Mouse (Mus musculus) inflammation-experienced regulatory T-cells, adult 6 months (primary cell): Measurements from ENCODE around the gene Tmem178b. TPM values are rescaled to one million over a fixed set of nuclear protein-coding genes. Genes with fewer than 3 reads are reported as not detected.

Experiments
- ATAC-seq: one replicate; pipeline ENCODE4 v1.8.0; 2017
- polyA plus RNA-seq, 3 experiments: library from polyadenylated mRNA; unstranded; fragments of 100-300 nt; shearing (Covaris generic); gene quantifications; one replicate each; pipeline ENCODE4 v1.2.1; 2017

The Tmem178b gene
- not detected for polyA plus RNA-seq

GRCm38 (mm10) chr6:39872901-39873591 is at the start of gene Tmem178b:
TSS of gene Tmem178b (plus strand) at chr6:39873271.
- no peak for ATAC-seq

DNA sequence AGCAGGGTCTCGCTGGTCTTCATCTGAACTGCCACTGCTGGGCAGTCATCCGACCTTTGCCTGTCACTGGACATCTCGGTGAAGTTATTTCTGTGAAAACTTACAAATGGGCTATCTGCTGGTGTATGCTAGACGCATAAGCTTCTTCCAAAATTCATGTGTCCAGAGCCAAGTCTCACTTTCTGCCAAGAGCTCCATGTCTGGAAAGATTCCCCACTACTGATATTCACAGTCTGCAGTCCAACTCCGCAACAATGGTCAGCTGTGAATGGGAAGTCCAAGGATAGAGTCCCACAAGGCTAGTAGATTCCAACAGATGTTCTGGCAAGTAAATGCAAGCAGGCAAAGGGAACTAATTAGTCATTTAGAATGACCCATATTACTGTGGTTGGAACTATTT is 44.3 kb upstream of the Tmem178b start:
- no peak for ATAC-seq

DNA sequence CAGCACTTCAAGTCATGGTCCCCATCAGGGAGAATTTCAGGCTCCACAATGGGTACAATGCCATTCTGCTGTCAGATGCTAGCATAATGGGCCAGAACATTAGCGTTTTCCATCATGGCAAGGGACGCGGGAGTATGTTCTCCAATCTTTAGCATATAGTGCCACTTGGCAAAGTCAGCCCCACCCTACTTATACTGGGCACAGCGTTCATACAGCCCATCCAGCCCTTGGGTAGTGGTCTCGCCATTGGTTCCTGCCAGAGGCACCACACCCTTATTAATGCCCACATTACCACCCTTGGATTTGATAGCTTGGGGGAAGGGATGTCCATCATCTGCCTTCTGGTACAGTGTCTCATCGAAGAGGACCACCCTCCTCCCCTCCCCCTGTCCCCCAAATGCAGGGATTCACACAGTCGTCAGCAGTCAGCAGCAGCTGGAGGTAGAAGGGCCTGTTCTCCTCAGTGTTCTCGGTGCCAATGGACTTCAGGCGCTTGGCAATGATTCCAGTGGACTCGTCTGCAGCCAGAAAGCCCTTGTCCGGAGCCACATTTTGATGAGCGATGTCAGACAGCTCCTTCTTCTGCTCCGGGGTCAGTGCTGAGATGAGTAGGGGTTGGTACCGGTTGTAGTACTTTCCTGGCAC is 29.3 kb upstream of the Tmem178b start:
- ATAC-seq = no peak

DNA sequence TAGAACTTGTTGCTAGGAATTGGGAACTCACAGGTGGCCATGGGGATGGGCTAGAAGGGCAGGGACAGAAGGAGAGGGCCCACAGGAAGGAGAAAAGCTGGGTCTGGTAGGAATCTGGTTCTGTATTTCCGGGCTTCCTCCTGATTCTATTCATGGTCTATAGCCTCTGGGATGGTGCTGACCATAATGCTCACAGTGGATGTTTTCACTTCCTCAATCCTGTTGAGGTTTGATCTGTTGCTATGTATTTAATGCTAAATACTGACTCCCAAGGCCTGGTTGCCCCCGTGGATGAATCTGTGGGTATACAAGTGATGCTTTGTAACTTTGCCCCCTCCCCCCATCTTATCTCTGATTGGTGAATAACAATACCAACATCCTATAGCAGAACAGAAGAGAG is 25.5 kb upstream of the Tmem178b start:
- ATAC-seq = no peak

GRCm38 (mm10) chr6:39848766-39849165 is 24.3 kb upstream of the Tmem178b start:
- ATAC-seq = no peak

DNA sequence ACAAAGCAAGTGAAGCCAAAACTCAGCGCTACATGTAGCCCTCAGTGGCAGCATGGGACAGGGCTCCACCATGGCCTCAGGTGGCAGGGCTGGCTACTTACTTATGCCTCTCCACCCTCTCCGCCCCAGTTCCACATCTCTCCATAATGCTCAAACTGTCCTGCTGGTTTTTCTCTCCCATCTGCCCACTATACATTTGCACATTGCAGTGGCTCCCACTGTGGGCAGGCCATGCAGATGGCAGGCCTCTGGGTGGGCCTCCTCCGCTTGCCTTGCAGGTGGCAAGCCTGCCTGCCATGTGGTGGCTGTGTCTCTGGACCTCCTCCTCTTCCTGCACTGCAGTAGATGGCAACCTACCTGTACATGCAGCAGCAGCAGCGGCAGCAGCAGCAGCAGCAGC is 23.4 kb upstream of the Tmem178b start:
- no peak for ATAC-seq

DNA sequence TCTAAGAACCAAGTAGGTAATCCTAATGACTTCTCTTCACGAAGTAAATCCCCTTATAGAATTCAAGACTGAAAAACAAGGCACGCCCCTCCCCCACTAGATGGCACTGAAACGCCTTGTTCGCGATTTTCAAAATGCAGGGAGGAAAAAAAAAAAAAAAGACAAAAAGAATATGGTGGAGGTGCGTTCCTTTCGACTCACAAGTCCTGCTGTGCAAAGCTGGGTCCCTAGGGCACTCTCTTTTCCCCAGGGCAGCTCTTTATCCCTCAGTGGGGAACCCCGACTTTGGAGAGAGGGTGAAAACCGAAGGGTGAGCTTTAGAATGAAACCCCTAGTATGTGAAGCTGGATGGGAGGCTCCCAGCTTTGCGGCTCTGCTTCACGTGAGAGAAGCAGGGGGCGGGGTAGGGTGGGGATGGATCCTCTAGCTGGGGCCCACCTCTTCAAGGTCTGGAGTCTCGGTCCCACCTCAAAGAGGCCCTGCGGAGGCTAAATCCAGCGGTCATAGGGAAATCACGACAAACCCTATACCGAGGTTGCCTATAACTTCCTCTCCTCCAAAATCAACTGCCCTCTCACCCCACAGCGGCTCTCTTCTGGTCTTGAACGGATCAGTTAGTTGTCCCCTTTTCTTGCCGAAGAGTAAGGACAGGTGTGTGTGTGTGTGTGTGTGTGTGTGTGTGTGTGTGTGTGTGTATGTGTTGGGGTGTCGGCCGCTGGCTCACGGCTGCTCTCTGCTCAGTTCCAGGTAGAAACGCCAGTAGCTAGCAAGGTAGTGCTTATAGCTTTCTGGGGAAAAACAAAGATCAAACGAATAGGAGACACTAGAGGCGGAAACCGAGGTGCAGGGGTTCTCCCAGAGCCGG is 2.6 kb upstream of the Tmem178b start:
- ATAC-seq = peak; percentile 52

DNA sequence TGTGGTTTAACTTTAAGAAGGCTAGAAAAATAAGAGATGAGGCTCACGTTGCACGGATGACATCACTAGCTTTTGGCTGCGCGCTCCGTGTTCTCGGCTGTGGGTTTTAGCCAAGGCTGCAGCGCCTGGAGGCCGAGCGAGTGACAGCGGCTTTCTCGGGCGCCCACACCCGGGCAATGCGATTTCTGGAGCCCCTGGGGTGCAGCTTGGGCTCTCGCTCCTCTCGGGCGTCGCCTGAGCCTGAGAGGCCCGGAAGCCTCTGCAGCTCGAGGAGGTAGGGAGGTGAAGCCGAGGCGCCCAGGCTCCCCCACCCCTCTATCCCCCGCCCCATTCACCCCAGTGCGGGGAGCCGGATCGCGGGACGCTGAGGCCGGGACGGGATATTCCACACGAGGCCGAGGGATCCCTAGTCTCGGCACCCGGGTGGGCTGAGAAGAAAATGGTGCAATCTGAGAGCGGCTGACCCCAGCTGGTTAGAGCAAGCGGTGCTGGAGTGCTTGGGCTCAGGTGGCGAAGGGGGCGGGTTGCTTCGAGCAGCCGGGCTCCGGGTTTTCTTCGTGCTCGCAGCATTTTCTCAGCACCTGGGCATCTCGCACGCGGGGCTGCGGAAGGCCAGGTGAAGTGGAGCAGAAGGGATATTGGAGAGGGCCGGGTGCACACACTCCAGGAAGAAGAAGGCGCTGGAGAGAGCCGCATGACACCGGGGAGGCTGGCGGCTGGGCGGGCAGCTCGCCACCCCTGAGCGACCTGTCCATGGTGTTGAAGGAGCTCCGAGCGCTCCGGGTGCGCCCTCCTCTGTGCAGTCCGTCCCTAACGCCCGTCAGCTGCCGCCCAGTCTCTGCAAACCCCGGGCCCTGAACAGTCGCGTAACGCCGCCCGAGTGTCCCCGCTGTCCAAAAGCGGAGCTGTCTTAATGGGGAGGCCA is 1.4 kb upstream of the Tmem178b start:
- ATAC-seq = no peak

DNA sequence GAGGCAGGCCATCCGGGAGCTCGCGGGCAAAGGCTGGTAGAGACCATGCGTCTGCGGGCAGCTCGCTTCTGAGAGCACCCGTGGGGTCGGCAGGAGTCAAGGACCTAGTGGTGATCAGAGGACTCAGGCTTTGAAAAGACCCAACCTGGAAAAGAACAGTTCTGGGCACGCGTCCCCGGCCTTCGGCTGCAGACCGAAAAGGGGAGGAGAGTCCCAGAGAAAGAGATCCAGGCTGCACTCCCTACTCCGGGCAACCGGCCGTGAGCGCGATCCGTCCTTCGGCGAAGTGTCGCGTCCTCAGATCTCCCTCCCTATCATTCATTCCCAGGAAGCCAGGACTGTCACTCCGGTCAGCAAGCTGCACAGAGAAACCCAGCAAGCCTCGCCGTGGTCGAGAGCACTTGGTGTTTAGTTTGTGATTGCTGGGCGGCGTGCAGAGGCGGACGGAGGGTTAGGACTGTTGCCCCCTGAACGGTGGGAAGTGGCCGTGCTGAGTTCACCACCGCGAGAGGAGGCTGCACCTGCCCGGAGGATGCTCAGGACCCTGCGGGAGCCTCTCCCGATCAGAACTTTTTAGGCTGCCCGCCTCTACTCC is 668 bp upstream of the Tmem178b start:
- ATAC-seq = no peak

DNA sequence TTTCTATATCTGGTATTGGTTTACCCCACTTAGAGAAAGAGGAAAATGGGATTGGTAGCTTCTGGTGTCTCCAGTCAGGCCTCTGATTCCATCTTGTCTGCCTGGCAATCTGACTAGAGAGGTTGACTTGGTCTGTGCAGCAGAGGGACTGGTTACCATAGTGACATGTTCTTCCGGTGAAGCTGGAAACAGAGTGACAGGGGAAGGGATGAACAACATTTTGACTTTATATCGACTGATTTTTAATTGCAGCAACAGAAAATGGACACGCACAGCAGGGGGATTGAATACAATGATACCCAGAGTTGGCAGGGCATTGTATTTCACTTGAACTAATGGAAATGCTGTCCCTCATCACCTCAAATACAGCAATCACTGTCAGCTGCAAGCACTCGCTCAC is 2.1 kb downstream of the Tmem178b start:
- no peak for ATAC-seq

GRCm38 (mm10) chr6:39876444-39876843 is 3.4 kb downstream of the Tmem178b start:
- no peak for ATAC-seq

- no peak for ATAC-seq
Observed at GRCm38 (mm10) chr6:39890811-39891210, 17.7 kb downstream of the Tmem178b start.

DNA sequence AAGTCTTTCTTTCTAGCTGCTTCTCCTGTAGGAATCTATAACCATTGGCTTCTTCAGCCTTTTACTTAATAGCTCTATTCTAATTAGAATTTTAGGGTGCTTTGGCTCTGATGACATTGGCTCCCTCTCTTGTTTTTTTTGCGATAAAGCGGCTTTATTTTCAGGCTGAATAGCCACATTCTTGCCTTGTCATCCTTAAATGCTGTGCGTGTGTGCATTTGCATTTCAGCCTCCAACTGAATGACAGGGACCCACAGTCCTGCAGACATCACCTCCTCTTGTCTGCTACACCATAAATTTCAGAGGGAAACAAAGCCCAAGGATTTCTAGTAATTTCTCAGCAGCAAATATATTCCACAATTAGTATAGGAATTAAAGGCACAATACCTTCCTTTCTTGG is 23.4 kb downstream of the Tmem178b start:
- no peak for ATAC-seq

DNA sequence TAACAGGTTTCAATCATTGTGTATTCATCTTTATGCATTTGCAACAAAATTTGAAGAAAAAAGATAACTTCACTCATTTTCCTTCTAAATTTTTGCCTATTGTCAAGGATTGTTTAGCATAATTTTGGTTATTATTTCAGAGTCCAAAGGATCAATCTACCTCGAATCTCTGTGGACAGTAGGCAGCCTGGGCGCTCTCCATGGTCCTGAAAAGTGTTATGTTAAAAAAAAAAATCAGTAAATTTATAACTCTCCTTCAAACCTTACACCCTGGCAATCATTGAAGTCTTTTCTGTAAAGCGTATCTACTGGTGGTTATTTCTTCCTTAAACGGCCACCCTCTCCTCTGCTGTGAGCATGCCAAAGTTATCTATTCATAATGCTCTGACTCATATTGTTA is 26.2 kb downstream of the Tmem178b start:
- no peak for ATAC-seq

DNA sequence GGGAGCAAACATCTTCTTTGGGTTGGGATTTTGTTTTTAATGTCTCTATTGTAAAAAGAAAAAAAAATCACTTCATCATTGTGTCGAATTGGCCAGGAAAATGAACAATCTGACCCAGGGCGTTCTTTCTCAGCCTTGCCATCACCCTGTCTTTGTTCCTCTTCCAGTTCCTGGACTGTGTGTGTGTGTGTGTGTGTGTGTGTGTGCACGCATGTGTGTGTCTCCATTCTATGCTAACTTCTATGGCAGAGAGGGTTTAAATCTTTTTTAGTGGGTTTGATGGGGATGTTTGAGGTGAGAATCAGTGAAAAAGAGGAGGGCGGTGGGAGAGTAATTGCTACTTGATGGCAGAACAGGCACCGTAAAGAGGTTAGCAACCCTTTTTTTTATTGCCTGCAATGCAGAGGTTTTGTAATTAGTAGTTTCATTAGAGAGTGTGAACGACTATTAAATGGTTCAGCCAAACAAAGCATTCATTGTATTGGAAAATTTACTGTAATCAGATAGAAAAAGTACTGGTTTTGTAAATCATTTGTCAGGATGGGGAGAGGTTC is 30.2 kb downstream of the Tmem178b start:
- no peak for ATAC-seq

GRCm38 (mm10) chr6:39903845-39904244 is 30.8 kb downstream of the Tmem178b start:
- no peak for ATAC-seq

- no peak for ATAC-seq
Observed at GRCm38 (mm10) chr6:39914956-39915355, 41.9 kb downstream of the Tmem178b start.

- no peak for ATAC-seq
Observed at GRCm38 (mm10) chr6:39915636-39916281, 42.7 kb downstream of the Tmem178b start.

- no peak for ATAC-seq
Observed at GRCm38 (mm10) chr6:39916514-39916913, 43.4 kb downstream of the Tmem178b start.

DNA sequence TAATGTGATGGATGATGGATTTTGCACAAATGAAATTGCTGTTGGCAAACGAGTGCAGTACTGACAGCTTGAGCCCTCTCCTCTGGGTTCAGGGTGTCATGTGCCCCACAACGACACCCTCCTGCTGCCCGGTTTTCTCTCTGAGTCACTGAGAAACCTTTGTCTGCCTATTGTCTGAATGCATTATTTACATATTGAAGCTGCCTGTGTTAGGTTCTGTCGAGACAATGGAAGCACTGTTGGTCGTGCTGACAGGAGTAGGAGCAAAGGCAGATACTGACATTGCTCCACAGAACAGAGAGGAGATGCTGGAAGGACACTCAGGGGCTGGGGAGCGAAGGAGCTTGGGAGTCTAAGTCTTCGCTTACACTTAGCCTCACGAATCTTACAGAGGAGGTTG is 44.2 kb downstream of the Tmem178b start:
- ATAC-seq = no peak

DNA sequence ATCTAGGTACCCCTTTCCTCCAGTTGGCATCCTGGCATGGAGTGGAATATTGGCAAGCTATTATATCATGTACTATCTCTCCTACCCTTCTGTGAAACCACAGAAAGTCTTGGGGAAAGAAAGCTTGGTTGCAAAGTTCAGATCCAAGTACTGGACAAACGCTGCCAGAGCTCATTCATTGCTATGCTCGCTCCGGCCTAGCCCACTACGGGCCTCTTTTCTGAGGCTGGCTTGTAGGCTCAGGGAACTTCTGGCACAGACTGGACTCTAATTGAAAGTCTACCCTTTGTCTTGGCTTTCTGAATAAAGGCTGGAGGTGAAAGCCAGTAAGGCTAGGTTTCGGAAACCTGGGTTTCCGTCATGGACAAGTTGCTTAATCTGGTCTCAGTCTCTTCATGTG is 44.7 kb downstream of the Tmem178b start:
- no peak for ATAC-seq
